Mouse (Mus musculus) heart, postnatal 36 days (tissue): ENCODE measurements around the gene Scaf4. TPM values are rescaled to one million over a fixed set of nuclear protein-coding genes. Genes with fewer than 3 reads are reported as not detected.
"Not testable (repeated sequence)": the region's sequence is repeated elsewhere in the genome, so short reads cannot be mapped to it uniquely, and the experiment has no call there.

ENCODE experiments used
- DNase-seq, 2 experiments: peaks; one replicate each; pipeline ENCODE4 v3.0.0; 2021 to 2022
- intact Hi-C: fragments of 180-260 bp; cut with DNase I; formaldehyde crosslinking; loops from one replicate; pipeline ENCODE4 v1.15.1; 2025
- total RNA-seq, 2 experiments: library from RNA; stranded (reverse); gene quantifications; 2 replicates each; pipeline ENCODE4 v1.2.3; 2021

Scaf4 gene
- total RNA-seq, 2 experiments from 2014 or later: 18.1 to 22.0 TPM

- intact Hi-C loops: no loop called here
- DNase-seq: no peak
These were observed 41.6 kb downstream of the Scaf4 start for GRCm38 (mm10) chr16:90242426-90243304.

- intact Hi-C loops: no loop called here
- no peak for DNase-seq
These were observed 42.4 kb downstream of the Scaf4 start for GRCm38 (mm10) chr16:90241875-90242274.

- intact Hi-C loops: no loop called here
- DNase-seq: no peak
These were observed 45.1 kb downstream of the Scaf4 start for GRCm38 (mm10) chr16:90239128-90239746.

GRCm38 (mm10) chr16:90235188-90235587, 49.1 kb downstream of the Scaf4 start:
- DNase-seq: no peak
- intact Hi-C loops: no loop called here

- DNase-seq: no peak
- intact Hi-C loops: no loop called here
These were observed 49.7 kb downstream of the Scaf4 start for GRCm38 (mm10) chr16:90234617-90235016.

GRCm38 (mm10) chr16:90233702-90234101, 50.6 kb downstream of the Scaf4 start:
- no peak for DNase-seq
- intact Hi-C loops: no loop called here

GRCm38 (mm10) chr16:90231302-90231701, 53.0 kb downstream of the Scaf4 start:
- DNase-seq: no peak
- intact Hi-C loops: no loop called here

GRCm38 (mm10) chr16:90229897-90230296, 54.4 kb downstream of the Scaf4 start:
- no peak for DNase-seq
- intact Hi-C loops: no loop called here

- DNase-seq: no peak
- intact Hi-C loops: loop anchor here (2.0 kb wide), 1 partner anchor 63 kb away; the partner anchor contains the start of gene Scaf4
These were observed 62.7 kb downstream of the Scaf4 start for GRCm38 (mm10) chr16:90221441-90222070.

- intact Hi-C loops: loop anchor here (2.0 kb wide), 1 partner anchor 64 kb away; the partner anchor contains the start of gene Scaf4
- peak; percentile 53 to 72 for DNase-seq
These were observed 63.3 kb downstream of the Scaf4 start for GRCm38 (mm10) chr16:90220892-90221431.

GRCm38 (mm10) chr16:90220026-90220891, 64.0 kb downstream of the Scaf4 start, which contains the start of gene Sod1:
Sod1 (plus strand) TSS chr16:90220754.
- DNase-seq: peak; percentile 99 to 100
- intact Hi-C loops: loop anchor here (2.0 kb wide), 1 partner anchor 65 kb away; the partner anchor contains the start of gene Scaf4

- DNase-seq: not testable (repeated sequence)
- intact Hi-C loops: loop anchor here (10.0 kb wide), 1 partner anchor 505 kb away; the partner anchor contains the start of gene Mis18a
These were observed 64.9 kb downstream of the Scaf4 start for GRCm38 (mm10) chr16:90219445-90219844.

GRCm38 (mm10) chr16:90217926-90218325, 66.4 kb downstream of the Scaf4 start:
- DNase-seq: no peak
- intact Hi-C loops: loop anchor here (10.0 kb wide), 1 partner anchor 507 kb away; the partner anchor contains the start of gene Mis18a

- no peak for DNase-seq
- intact Hi-C loops: loop anchor here (10.0 kb wide), 1 partner anchor 507 kb away; the partner anchor contains the start of gene Mis18a
These were observed 66.9 kb downstream of the Scaf4 start for GRCm38 (mm10) chr16:90217356-90217755.

GRCm38 (mm10) chr16:90216414-90216813, 67.9 kb downstream of the Scaf4 start:
- intact Hi-C loops: loop anchor here (10.0 kb wide), 1 partner anchor 508 kb away; the partner anchor contains the start of gene Mis18a
- DNase-seq: no peak

GRCm38 (mm10) chr16:90215879-90216278, 68.4 kb downstream of the Scaf4 start:
- not testable (repeated sequence) for DNase-seq
- intact Hi-C loops: loop anchor here (10.0 kb wide), 1 partner anchor 509 kb away; the partner anchor contains the start of gene Mis18a

- intact Hi-C loops: loop anchor here (10.0 kb wide), 1 partner anchor 510 kb away; the partner anchor contains the start of gene Mis18a
- DNase-seq: no peak
These were observed 69.4 kb downstream of the Scaf4 start for GRCm38 (mm10) chr16:90214731-90215565.
